ENCODE assay signal across 17 mouse cellular contexts in genomic region chr19:28818286-28818685, GRCm38 (mm10). TPM values are rescaled to one million over a fixed set of nuclear protein-coding genes. Genes with fewer than 3 reads are reported as not detected.
DNase-seq lines count a peak whose midpoint lies in the region; ATAC-seq lines count a peak whose summit lies in the region.
"Had no signal": no experiment of that assay in that cellular context is flagged by ENCODE, and none has a peak within 500 bp of the region (broad histone marks: within the 10 kb centered on the region; RNA-seq: fewer than 3 reads in every experiment).

No protein-coding gene starts in this region.

- peak; percentile 54 for DNase-seq in kidney, postnatal 10 days
- no peak for DNase-seq in kidney, adult 11 months
- DNase-seq in ES-CJ7 (ENCODE audit: low read depth, low spot score) (peak; percentile 51), R1 (ENCODE audit: low read depth, low spot score) (peak; percentile 65)
- peak; percentile 59 for DNase-seq in limb, embryonic 10.5 days (ENCODE audit: low spot score)
- no peak for DNase-seq in midbrain, embryonic 11.5 days (ENCODE audit: low spot score, missing footprints)
- DNase-seq in left cerebral cortex, postnatal 36 days (ENCODE audit: low spot score in 2 of 2), result no peak
- DNase-seq: cerebellum, adult 11 months; heart, adult 11 months; layer of hippocampus, postnatal 36 days; lung, adult 18-20 months had no signal

- no peak for ATAC-seq in midbrain, embryonic 11.5 days (ENCODE audit: low FRiP score)
- ATAC-seq: hindbrain, postnatal 0 days had no signal

- no peak overlapping the region for H3K27ac ChIP-seq in limb, embryonic 10.5 days
- no peak overlapping the region for H3K27ac ChIP-seq in midbrain, embryonic 11.5 days (ENCODE audit: low read depth, low read length)
- H3K27ac ChIP-seq: hindbrain, postnatal 0 days; limb, embryonic 15.5 days had no signal

- H3K4me3 ChIP-seq in limb, embryonic 10.5 days, result no peak overlapping the region
- no peak overlapping the region for H3K4me3 ChIP-seq in midbrain, embryonic 11.5 days (ENCODE audit: low read depth, low read length)
- H3K4me3 ChIP-seq: limb, embryonic 15.5 days had no signal

- no peak overlapping the region for H3K9ac ChIP-seq in midbrain, embryonic 11.5 days (ENCODE audit: low read length)
- H3K9ac ChIP-seq: limb, embryonic 15.5 days had no signal

- WGBS in limb, embryonic 10.5 days, result 74% methylated on average over 4 of the region's 4 CpGs
- WGBS in midbrain, embryonic 11.5 days, result 82% methylated on average over 4 of the region's 4 CpGs

- no peak overlapping the region for H3K4me2 ChIP-seq in midbrain, embryonic 11.5 days
- H3K4me2 ChIP-seq: limb, embryonic 15.5 days had no signal

- intact Hi-C loops in left cerebral cortex, postnatal 36 days (cut with DNase I), result no loop called here

- no peaks in the 10 kb centered on the region for H3K36me3 ChIP-seq in limb, embryonic 10.5 days
- no peaks in the 10 kb centered on the region for H3K36me3 ChIP-seq in midbrain, embryonic 11.5 days (ENCODE audit: control insufficient read depth, insufficient read depth, low read length)
- H3K36me3 ChIP-seq: limb, embryonic 15.5 days had no signal

- H3K4me1 ChIP-seq in limb, embryonic 10.5 days, result no peaks in the 10 kb centered on the region
- H3K4me1 ChIP-seq in midbrain, embryonic 11.5 days (ENCODE audit: control insufficient read depth, insufficient read depth, low read length), result no peaks in the 10 kb centered on the region
- H3K4me1 ChIP-seq: limb, embryonic 15.5 days had no signal

- H3K27me3 ChIP-seq in limb, embryonic 10.5 days (ENCODE audit: low read depth, poor library complexity, severe bottlenecking), result no peaks in the 10 kb centered on the region
- H3K27me3 ChIP-seq in midbrain, embryonic 11.5 days (ENCODE audit: control insufficient read depth, insufficient read depth, low read length), result no peaks in the 10 kb centered on the region
- H3K27me3 ChIP-seq: CH12.LX; limb, embryonic 15.5 days had no signal

- no peaks in the 10 kb centered on the region for H3K9me3 ChIP-seq in limb, embryonic 10.5 days (replicated peaks)
- H3K9me3 ChIP-seq in midbrain, embryonic 11.5 days (ENCODE audit: control insufficient read depth, low read length), result no peaks in the 10 kb centered on the region
- H3K9me3 ChIP-seq: limb, embryonic 15.5 days had no signal

RNA-seq across cellular contexts. Expression of gene Slc1a1, which starts 16.6 kb away (rescaled TPM):
- polyA plus RNA-seq in limb, embryonic 10.5 days (2016; fragmentation: Nextera tagmentation; extraction: Ambion mirVana), result 0.13 and 0.15 TPM in 2 replicates
- polyA plus RNA-seq in midbrain, embryonic 11.5 days (2014; fragmentation: Nextera tagmentation; extraction: Ambion mirVana), result 0.44 and 1.3 TPM in 2 replicates
- 100 to 1,000 TPM; 104 to 120 TPM for total RNA-seq in left cerebral cortex, postnatal 36 days (2021)
- total RNA-seq: common myeloid progenitor, adult 5-6 weeks; megakaryocyte, adult 5-6 weeks; monocyte, adult 5-6 weeks had no signal

Comparison
In these comparisons a context has a peak if more than half of its experiments do, and no peak if none do; other contexts are left out.
1. DNase-seq: peak in kidney, postnatal 10 days (single experiment), ES-CJ7 (single experiment), R1 (single experiment) and limb, embryonic 10.5 days (single experiment); none in kidney, adult 11 months (single experiment), midbrain, embryonic 11.5 days (single experiment) and left cerebral cortex, postnatal 36 days (0 of 2).